Mouse (Mus musculus): ENCODE measurements around the gene Otos. TPM values are rescaled to one million over a fixed set of nuclear protein-coding genes. Genes with fewer than 3 reads are reported as not detected.

The Otos gene
- polyA plus RNA-seq, 1 experiment from 2014 or later, result 0.09 TPM

DNA sequence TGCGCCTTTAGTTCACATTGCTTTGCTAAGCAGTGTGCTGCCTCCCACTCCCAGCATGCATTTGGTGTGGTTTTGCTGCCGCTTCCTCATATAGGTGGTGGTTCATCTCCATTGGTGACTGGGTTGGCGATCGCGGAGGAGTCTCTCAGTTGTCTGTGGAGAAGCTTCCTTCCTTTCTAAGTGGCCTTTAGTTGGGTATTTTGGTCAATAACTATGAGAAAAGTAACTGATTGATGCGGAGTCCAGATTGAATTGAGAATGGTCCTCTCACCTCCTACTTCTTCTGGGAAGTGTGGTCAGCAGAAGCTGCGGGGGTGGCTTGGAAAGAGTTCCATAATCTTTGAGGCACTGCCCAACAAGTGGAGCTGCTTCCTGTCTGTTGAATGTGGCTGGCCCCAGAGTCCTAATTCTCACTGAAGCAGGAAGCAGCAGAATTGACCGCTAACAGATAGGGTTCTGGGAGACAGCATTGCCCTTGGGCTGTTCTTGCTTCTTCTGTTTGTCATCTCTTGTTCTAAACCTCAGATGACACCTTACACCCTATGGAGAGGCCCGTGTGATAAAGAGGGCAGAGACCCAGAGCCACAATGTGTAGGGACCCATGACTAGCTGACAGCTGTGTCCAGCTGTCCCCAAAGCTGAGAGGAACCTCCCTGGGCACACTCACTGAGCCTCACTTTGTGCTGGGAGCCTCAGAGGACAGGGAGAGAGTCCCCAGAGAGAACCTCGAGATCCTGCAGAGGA is 27.5 kb upstream of the Otos start:
- Histone ChIP-seq H3K4me3 (ENCODE audit: low read depth, low read length) (no peak overlapping the region), H3K9me3 (ENCODE audit: control insufficient read depth, low read length) (no peaks in the 10 kb centered on the region), H3K4me2 (replicated peaks; ENCODE audit: low read depth, low read length) (no peak overlapping the region), H3K36me3 (ENCODE audit: control insufficient read depth, insufficient read depth, low read length) (no peaks in the 10 kb centered on the region), H3K27me3 (ENCODE audit: control insufficient read depth, insufficient read depth, low read length) (no peaks in the 10 kb centered on the region), H3K9ac (ENCODE audit: low read depth, low read length) (no peak overlapping the region), H3K4me1 (replicated peaks; ENCODE audit: control insufficient read depth, insufficient read depth, low read length) (no peaks in the 10 kb centered on the region), H3K27ac (ENCODE audit: low read depth, low read length) (no peak overlapping the region)
- DNase-seq (ENCODE audit: low spot score) (no peak), ATAC-seq (ENCODE audit: low FRiP score) (no peak)
- WGBS, result 85% methylated on average over 10 of the region's 10 CpGs

DNA sequence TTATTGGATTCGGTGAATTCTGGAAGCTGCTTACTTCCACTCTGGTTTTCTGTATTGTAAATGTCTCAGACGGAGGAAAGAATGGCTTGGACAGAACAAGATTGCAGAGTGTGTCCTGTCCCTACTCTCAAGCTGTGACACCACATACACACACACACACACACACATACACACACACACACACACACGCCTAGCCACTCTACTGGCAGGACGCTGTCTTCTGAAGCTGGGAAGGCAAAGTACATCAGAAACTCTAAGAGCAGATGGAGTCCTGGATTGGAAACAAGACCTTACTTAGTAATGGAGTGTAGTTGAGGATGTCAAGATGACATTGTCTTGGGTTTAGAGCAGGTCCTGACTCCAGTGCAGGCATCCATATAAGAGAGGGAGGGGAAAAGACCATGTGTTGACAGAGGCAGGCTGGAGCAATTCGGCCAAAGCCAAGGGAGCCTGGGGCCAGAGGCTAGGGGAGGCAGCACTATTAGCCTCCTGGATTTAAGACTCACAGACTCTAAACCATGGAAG is 24.7 kb upstream of the Otos start:
- Histone ChIP-seq H3K9ac (ENCODE audit: low read depth, low read length) (no peak overlapping the region), H3K4me1 (replicated peaks; ENCODE audit: control insufficient read depth, insufficient read depth, low read length) (no peaks in the 10 kb centered on the region), H3K27me3 (ENCODE audit: control insufficient read depth, insufficient read depth, low read length) (no peaks in the 10 kb centered on the region), H3K36me3 (ENCODE audit: control insufficient read depth, insufficient read depth, low read length) (no peaks in the 10 kb centered on the region), H3K4me2 (replicated peaks; ENCODE audit: low read depth, low read length) (no peak overlapping the region), H3K9me3 (ENCODE audit: control insufficient read depth, low read length) (no peaks in the 10 kb centered on the region), H3K4me3 (ENCODE audit: low read depth, low read length) (no peak overlapping the region), H3K27ac (ENCODE audit: low read depth, low read length) (no peak overlapping the region)
- ATAC-seq (ENCODE audit: low FRiP score) (no peak), DNase-seq (ENCODE audit: low spot score) (no peak)
- 86% methylated on average over 5 of the region's 5 CpGs for WGBS

DNA sequence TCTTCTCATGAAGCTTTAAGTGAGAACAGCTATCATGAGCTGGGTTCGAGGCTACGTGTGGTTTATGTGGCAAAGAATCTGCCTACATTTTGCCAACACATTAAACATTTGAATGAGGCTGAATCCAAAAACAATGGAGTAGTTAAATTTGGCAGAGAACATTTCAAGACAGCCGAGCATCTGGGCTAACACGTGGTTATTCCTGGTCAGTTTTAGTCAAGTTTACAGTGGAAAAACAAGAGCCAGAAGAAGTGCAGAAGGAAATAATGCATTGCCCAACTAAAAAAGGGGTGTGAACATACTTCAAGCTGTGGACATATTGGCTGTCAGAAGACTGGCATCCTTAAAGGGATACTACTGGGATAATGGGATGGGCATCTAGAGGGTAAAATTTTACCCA is 22.7 kb upstream of the Otos start:
- Histone ChIP-seq H3K27me3 (ENCODE audit: control insufficient read depth, insufficient read depth, low read length) (no peaks in the 10 kb centered on the region), H3K4me1 (replicated peaks; ENCODE audit: control insufficient read depth, insufficient read depth, low read length) (no peaks in the 10 kb centered on the region), H3K36me3 (ENCODE audit: control insufficient read depth, insufficient read depth, low read length) (no peaks in the 10 kb centered on the region), H3K4me2 (replicated peaks; ENCODE audit: low read depth, low read length) (no peak overlapping the region), H3K9ac (ENCODE audit: low read depth, low read length) (no peak overlapping the region), H3K9me3 (ENCODE audit: control insufficient read depth, low read length) (no peaks in the 10 kb centered on the region), H3K4me3 (ENCODE audit: low read depth, low read length) (no peak overlapping the region), H3K27ac (ENCODE audit: low read depth, low read length) (no peak overlapping the region)
- 84% methylated on average over 4 of the region's 4 CpGs for WGBS
- ATAC-seq (ENCODE audit: low FRiP score), result no peak
- no peak for DNase-seq (ENCODE audit: low spot score)

DNA sequence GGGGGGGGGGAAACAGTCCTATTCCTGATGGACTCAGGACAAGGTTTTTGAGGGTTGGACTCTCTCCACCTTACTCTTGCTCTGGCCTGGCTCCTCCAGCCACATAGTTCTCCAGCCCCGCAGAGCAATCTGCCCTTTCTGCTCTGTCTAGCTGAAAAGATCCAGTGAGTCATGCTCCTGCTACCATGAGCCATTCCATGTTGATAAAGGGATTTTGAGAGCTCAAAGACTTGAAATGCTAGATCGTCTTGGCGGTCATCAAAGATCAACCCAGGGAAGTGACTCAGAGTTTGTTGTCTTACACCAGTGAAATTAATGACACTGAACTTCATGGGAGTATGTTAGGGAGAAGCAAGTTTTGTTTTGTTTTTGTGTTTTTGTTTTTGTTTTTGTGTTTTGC is 20.8 kb upstream of the Otos start:
- no peaks in the 10 kb centered on the region for H3K4me1 ChIP-seq (replicated peaks; ENCODE audit: control insufficient read depth, insufficient read depth, low read length)
- 90% methylated on average over 3 of the region's 3 CpGs for WGBS
- H3K27ac ChIP-seq (ENCODE audit: low read depth, low read length), result no peak overlapping the region
- H3K27me3 ChIP-seq (ENCODE audit: control insufficient read depth, insufficient read depth, low read length), result no peaks in the 10 kb centered on the region
- H3K36me3 ChIP-seq (ENCODE audit: control insufficient read depth, insufficient read depth, low read length), result no peaks in the 10 kb centered on the region
- no peak overlapping the region for H3K9ac ChIP-seq (ENCODE audit: low read depth, low read length)
- H3K4me2 ChIP-seq (replicated peaks; ENCODE audit: low read depth, low read length), result no peak overlapping the region
- H3K9me3 ChIP-seq (ENCODE audit: control insufficient read depth, low read length), result no peaks in the 10 kb centered on the region
- DNase-seq (ENCODE audit: low spot score) (no peak), ATAC-seq (ENCODE audit: low FRiP score) (no peak)
- no peak overlapping the region for H3K4me3 ChIP-seq (ENCODE audit: low read depth, low read length)

DNA sequence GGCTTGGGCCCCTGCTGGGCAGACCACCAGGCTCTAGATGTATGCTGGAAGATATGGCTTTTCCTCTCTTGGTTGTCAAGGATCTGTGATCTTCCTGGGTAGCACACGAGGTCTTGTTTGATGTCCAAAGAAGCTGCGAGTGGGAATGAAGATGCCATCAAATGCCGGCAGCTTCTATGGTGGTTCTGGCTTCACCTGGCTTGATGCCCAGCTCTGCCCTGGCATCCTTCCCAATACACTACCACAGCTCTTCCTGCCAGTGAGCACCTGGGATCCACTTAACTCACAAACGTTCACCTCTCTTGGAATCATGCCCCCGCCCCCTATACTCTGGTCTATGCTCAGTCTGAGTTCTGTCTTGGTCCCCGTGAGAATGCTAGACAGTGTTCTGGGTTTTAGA is 18.5 kb upstream of the Otos start:
- Histone ChIP-seq H3K4me2 (replicated peaks; ENCODE audit: low read depth, low read length) (no peak overlapping the region), H3K9ac (ENCODE audit: low read depth, low read length) (no peak overlapping the region), H3K9me3 (ENCODE audit: control insufficient read depth, low read length) (no peaks in the 10 kb centered on the region), H3K27me3 (ENCODE audit: control insufficient read depth, insufficient read depth, low read length) (no peaks in the 10 kb centered on the region), H3K4me3 (ENCODE audit: low read depth, low read length) (no peak overlapping the region), H3K36me3 (ENCODE audit: control insufficient read depth, insufficient read depth, low read length) (no peaks in the 10 kb centered on the region), H3K27ac (ENCODE audit: low read depth, low read length) (no peak overlapping the region), H3K4me1 (replicated peaks; ENCODE audit: control insufficient read depth, insufficient read depth, low read length) (no peaks in the 10 kb centered on the region)
- ATAC-seq (ENCODE audit: low FRiP score) (no peak), DNase-seq (ENCODE audit: low spot score) (no peak)
- WGBS, result 87% methylated on average over 6 of the region's 6 CpGs

DNA sequence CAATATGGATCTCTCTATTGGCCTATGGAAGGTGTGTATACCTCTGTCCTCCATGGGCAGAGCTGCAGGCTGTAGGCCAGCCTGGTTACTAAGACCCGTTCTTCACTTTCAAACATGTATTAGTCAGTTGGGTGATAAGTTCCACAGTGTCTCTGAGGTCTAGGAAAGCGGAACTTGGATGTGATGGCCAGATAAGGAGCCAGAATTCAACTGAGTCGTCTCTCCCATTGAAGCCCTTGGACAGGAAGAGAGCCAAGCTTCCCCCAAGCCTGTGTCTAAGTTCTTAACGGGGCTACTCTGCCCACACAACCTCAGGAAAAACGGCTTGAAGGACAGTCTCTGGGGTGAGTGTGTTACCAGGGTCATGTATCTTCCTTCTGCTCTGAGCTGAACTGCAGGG is 10.8 kb upstream of the Otos start:
- Histone ChIP-seq H3K4me1 (replicated peaks; ENCODE audit: control insufficient read depth, insufficient read depth, low read length) (no peaks in the 10 kb centered on the region), H3K4me3 (ENCODE audit: low read depth, low read length) (no peak overlapping the region), H3K36me3 (ENCODE audit: control insufficient read depth, insufficient read depth, low read length) (no peaks in the 10 kb centered on the region), H3K27me3 (ENCODE audit: control insufficient read depth, insufficient read depth, low read length) (no peaks in the 10 kb centered on the region), H3K9ac (ENCODE audit: low read depth, low read length) (no peak overlapping the region), H3K9me3 (ENCODE audit: control insufficient read depth, low read length) (no peaks in the 10 kb centered on the region), H3K4me2 (replicated peaks; ENCODE audit: low read depth, low read length) (no peak overlapping the region), H3K27ac (ENCODE audit: low read depth, low read length) (no peak overlapping the region)
- ATAC-seq (ENCODE audit: low FRiP score) (no peak), DNase-seq (ENCODE audit: low spot score) (no peak)
- WGBS, result 75% methylated on average over 5 of the region's 5 CpGs

DNA sequence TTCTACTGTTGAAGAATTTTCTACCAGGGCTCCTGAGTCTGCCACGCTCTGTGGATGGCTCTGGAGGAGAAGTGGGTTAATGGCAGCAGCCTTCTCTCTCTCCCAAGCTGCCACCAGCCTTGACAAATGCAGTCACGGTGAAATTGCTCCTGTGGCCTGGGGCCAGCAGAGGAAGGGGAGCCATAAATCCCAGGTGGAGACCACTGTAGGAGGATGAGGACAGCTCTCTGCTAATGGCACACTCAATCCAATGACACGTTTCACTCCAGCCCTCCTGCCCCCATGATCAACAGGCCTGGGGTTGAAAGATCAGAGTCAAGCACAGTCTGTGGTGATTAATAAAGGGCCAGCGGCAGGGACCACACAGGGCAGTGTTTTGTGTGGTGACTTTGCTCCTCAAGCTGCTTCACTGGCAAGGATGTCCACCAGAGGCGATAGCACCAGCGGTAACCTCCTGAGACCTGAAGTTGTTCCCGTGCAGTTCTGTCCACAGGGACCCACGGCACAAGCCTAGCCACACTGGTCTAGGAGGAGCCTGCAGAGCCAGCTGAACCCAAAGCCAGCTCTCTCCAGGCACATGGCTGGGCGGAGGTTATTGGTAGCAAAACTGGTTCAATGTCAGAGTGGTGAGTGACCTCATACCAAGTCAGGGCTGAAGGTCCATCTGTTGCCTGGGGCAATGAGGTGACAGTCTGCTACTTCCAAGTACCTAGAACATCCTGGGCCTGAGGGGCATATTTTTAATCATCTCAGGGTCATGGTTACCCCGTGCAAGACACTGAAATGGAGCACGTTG is 8.6 kb upstream of the Otos start:
- Histone ChIP-seq H3K4me3 (ENCODE audit: low read depth, low read length) (no peak overlapping the region), H3K9ac (ENCODE audit: low read depth, low read length) (no peak overlapping the region), H3K27me3 (ENCODE audit: control insufficient read depth, insufficient read depth, low read length) (no peaks in the 10 kb centered on the region), H3K4me2 (replicated peaks; ENCODE audit: low read depth, low read length) (no peak overlapping the region), H3K36me3 (ENCODE audit: control insufficient read depth, insufficient read depth, low read length) (no peaks in the 10 kb centered on the region), H3K4me1 (replicated peaks; ENCODE audit: control insufficient read depth, insufficient read depth, low read length) (no peaks in the 10 kb centered on the region), H3K9me3 (ENCODE audit: control insufficient read depth, low read length) (no peaks in the 10 kb centered on the region), H3K27ac (ENCODE audit: low read depth, low read length) (no peak overlapping the region)
- no peak for ATAC-seq (ENCODE audit: low FRiP score)
- no peak for DNase-seq (ENCODE audit: low spot score)
- 80% methylated on average over 11 of the region's 11 CpGs for WGBS

DNA sequence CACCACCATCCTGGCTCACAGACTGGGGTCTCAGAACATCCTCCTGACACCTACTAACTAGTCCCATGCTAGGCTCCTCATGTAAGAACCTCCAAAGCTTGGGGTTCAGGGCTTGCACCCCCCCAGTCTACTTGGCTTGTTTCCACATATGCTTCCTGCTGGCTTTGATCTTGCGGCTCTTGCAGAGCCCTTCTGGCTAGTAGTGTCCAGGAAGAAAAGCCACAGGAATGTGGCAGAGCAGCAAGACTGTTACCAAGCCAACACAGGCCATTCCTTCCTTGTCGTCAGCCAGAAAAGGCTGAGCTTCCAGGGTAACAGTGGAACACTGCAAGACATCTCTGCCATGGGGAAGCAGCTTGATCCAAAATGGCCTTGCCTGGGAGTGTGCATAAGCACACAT is 6.0 kb upstream of the Otos start:
- no peak overlapping the region for H3K27ac ChIP-seq (ENCODE audit: low read depth, low read length)
- DNase-seq (ENCODE audit: low spot score), result no peak

DNA sequence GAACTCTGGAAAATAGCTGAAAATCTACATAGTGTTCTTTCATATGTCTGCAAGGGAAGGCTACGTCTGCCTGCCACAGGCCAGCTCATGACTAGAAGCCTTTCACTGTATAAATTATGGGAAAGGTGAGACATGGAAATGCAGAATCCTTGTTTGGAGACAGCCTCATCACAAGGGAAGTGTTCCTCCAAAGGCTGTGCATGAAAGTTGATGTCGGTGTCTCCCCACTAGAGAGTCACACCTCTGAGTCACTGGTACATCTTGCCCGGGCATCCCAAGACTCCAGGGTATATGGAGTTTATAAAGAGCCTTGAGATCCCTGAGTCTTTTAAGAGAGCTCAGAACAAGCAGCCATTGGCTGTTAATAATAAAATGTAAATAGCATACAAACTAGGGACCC is 4.5 kb upstream of the Otos start:
- Histone ChIP-seq H3K4me3 (ENCODE audit: low read depth, low read length) (no peak overlapping the region), H3K4me2 (replicated peaks; ENCODE audit: low read depth, low read length) (no peak overlapping the region), H3K27me3 (ENCODE audit: control insufficient read depth, insufficient read depth, low read length) (no peaks in the 10 kb centered on the region), H3K27ac (ENCODE audit: low read depth, low read length) (no peak overlapping the region), H3K4me1 (replicated peaks; ENCODE audit: control insufficient read depth, insufficient read depth, low read length) (no peaks in the 10 kb centered on the region), H3K36me3 (ENCODE audit: control insufficient read depth, insufficient read depth, low read length) (no peaks in the 10 kb centered on the region), H3K9me3 (ENCODE audit: control insufficient read depth, low read length) (no peaks in the 10 kb centered on the region), H3K9ac (ENCODE audit: low read depth, low read length) (no peak overlapping the region)
- DNase-seq (ENCODE audit: low spot score), result no peak
- 86% methylated on average over 3 of the region's 3 CpGs for WGBS
- ATAC-seq (ENCODE audit: low FRiP score), result no peak

More for the DNA sequence above, 6.0 kb upstream of the Otos start:
- Histone ChIP-seq H3K9ac (ENCODE audit: low read depth, low read length) (no peak overlapping the region), H3K4me2 (replicated peaks; ENCODE audit: low read depth, low read length) (no peak overlapping the region), H3K36me3 (ENCODE audit: control insufficient read depth, insufficient read depth, low read length) (no peaks in the 10 kb centered on the region), H3K4me1 (replicated peaks; ENCODE audit: control insufficient read depth, insufficient read depth, low read length) (no peaks in the 10 kb centered on the region), H3K9me3 (ENCODE audit: control insufficient read depth, low read length) (no peaks in the 10 kb centered on the region), H3K27me3 (ENCODE audit: control insufficient read depth, insufficient read depth, low read length) (no peaks in the 10 kb centered on the region), H3K4me3 (ENCODE audit: low read depth, low read length) (no peak overlapping the region)
- ATAC-seq (ENCODE audit: low FRiP score), result no peak
- WGBS, result 80% methylated on average over 2 of the region's 2 CpGs

All from hindbrain, embryonic 11.5 days (tissue).